ENCODE assay signal across 46 mouse cellular contexts in genomic region chr15:98195442-98195841, GRCm38 (mm10). TPM values are rescaled to one million over a fixed set of nuclear protein-coding genes. Genes with fewer than 3 reads are reported as not detected.
"Had no signal": no experiment of that assay in that cellular context is flagged by ENCODE, and none has a peak within 500 bp of the region (broad histone marks: within the 10 kb centered on the region; RNA-seq: fewer than 3 reads in every experiment).

Gene Olfr288, minus strand, starts transcription at chr15:98195542.

- H3K4me3 ChIP-seq: limb, embryonic 10.5 days; limb, embryonic 12.5 days; limb, embryonic 13.5 days; limb, embryonic 15.5 days; liver, embryonic 12.5 days; liver, embryonic 13.5 days; liver, embryonic 15.5 days; lung, embryonic 15.5 days; megakaryocyte, embryonic 14.5 days; midbrain, embryonic 10.5 days; midbrain, embryonic 12.5 days; midbrain, embryonic 13.5 days; midbrain, embryonic 15.5 days; myocyte; neural tube, embryonic 12.5 days had no signal

- H3K4me1 ChIP-seq: limb, embryonic 10.5 days; limb, embryonic 12.5 days; limb, embryonic 13.5 days; limb, embryonic 15.5 days; liver, embryonic 12.5 days; liver, embryonic 13.5 days; liver, embryonic 15.5 days; lung, embryonic 15.5 days; megakaryocyte, embryonic 14.5 days; midbrain, embryonic 10.5 days; midbrain, embryonic 12.5 days; midbrain, embryonic 13.5 days; midbrain, embryonic 15.5 days; neural tube, embryonic 12.5 days had no signal

- DNase-seq: left cerebral cortex, postnatal 4 days; liver; liver, embryonic 13.5 days; liver, postnatal 0 days; lung, adult 18-20 months; lung, adult 2 months; lung, embryonic 14.5 days; lung, postnatal 10 days; lung, postnatal 14 days; lung, postnatal 36 days; lung, postnatal 4 days; midbrain, embryonic 14.5 days had no signal

- H3K27me3 ChIP-seq: limb, embryonic 12.5 days; limb, embryonic 13.5 days; limb, embryonic 15.5 days; liver, embryonic 12.5 days; liver, embryonic 13.5 days; liver, embryonic 15.5 days; lung, embryonic 15.5 days; midbrain, embryonic 12.5 days; midbrain, embryonic 13.5 days; midbrain, embryonic 15.5 days; neural tube, embryonic 12.5 days had no signal

- H3K9ac ChIP-seq: limb, embryonic 12.5 days; limb, embryonic 13.5 days; limb, embryonic 15.5 days; liver, embryonic 12.5 days; liver, embryonic 13.5 days; liver, embryonic 14.5 days; liver, embryonic 15.5 days; liver, postnatal 0 days; lung, embryonic 14.5 days; lung, embryonic 15.5 days; midbrain, embryonic 12.5 days; midbrain, embryonic 13.5 days; midbrain, embryonic 15.5 days; neural tube, embryonic 12.5 days had no signal

- H3K36me3 ChIP-seq: limb, embryonic 10.5 days; limb, embryonic 12.5 days; limb, embryonic 13.5 days; limb, embryonic 15.5 days; liver, embryonic 12.5 days; liver, embryonic 13.5 days; liver, embryonic 15.5 days; lung, embryonic 15.5 days; midbrain, embryonic 10.5 days; midbrain, embryonic 12.5 days; midbrain, embryonic 13.5 days; midbrain, embryonic 15.5 days; neural tube, embryonic 12.5 days had no signal

- H3K27ac ChIP-seq: limb, embryonic 10.5 days; limb, embryonic 12.5 days; limb, embryonic 13.5 days; limb, embryonic 15.5 days; liver, embryonic 12.5 days; liver, embryonic 13.5 days; liver, embryonic 14.5 days; liver, embryonic 15.5 days; lung, embryonic 15.5 days; macrophage; midbrain, embryonic 10.5 days; midbrain, embryonic 12.5 days; midbrain, embryonic 13.5 days; midbrain, embryonic 15.5 days; neural tube, embryonic 12.5 days had no signal

RNA-seq across cellular contexts. Expression of gene Olfr288, which starts in this region (rescaled TPM):
- total RNA-seq: left cerebral cortex, postnatal 10 days; left cerebral cortex, postnatal 14 days; left cerebral cortex, postnatal 25 days; liver, adult 2 months; megakaryocyte progenitor cell, adult 5-6 weeks; megakaryocyte, adult 5-6 weeks; megakaryocyte-erythroid progenitor cell, adult 5-6 weeks; midbrain, postnatal 0 days; monocyte, adult 5-6 weeks had no signal
- polyA plus RNA-seq: limb, embryonic 10.5 days; limb, embryonic 11.5 days; limb, embryonic 12.5 days; limb, embryonic 13.5 days; limb, embryonic 14.5 days; limb, embryonic 15.5 days; liver, adult 2 months; liver, embryonic 11.5 days; liver, embryonic 12.5 days; liver, embryonic 13.5 days; liver, embryonic 14.5 days; liver, embryonic 15.5 days; liver, embryonic 16.5 days; liver, postnatal 0 days; lung, adult 2 months; lung, embryonic 14.5 days; lung, embryonic 15.5 days; lung, embryonic 16.5 days; lung, postnatal 0 days; macrophage; midbrain, embryonic 10.5 days; midbrain, embryonic 11.5 days; midbrain, embryonic 12.5 days; midbrain, embryonic 13.5 days; midbrain, embryonic 14.5 days; midbrain, embryonic 15.5 days; midbrain, embryonic 16.5 days; midbrain, postnatal 0 days; myocyte; neural tube, embryonic 11.5 days; neural tube, embryonic 12.5 days had no signal
